ENCODE assay signal across 23 mouse cellular contexts in genomic region chr12:25613473-25613872, GRCm38 (mm10).
DNase-seq lines count a peak whose midpoint lies in the region; ATAC-seq and TF ChIP-seq lines count a peak whose summit lies in the region.
"Had no signal": no experiment of that assay in that cellular context is flagged by ENCODE, and none has a peak within 500 bp of the region (broad histone marks: within the 10 kb centered on the region; RNA-seq: fewer than 3 reads in every experiment).

No protein-coding gene starts in this region.

- no peak overlapping the region for H3K4me3 ChIP-seq in hindbrain, postnatal 0 days (ENCODE audit: low read length)
- H3K4me3 ChIP-seq in hindbrain, embryonic 10.5 days = no peak overlapping the region
- H3K4me3 ChIP-seq: embryonic facial prominence, embryonic 15.5 days; erythroblast, embryonic 14.5 days; forebrain, embryonic 10.5 days; heart, embryonic 15.5 days had no signal

- no peak overlapping the region for H3K4me2 ChIP-seq in hindbrain, postnatal 0 days (ENCODE audit: low read depth, low read length)
- H3K4me2 ChIP-seq: embryonic facial prominence, embryonic 15.5 days; heart, embryonic 11.5 days; heart, embryonic 15.5 days; hindbrain, embryonic 14.5 days had no signal

- DNase-seq in embryo, embryonic 10.5 days (ENCODE audit: low spot score) = peak; percentile 13
- DNase-seq in embryo, embryonic 10 days (ENCODE audit: low spot score) = no peak
- peak; percentile 12 for DNase-seq in hindbrain, postnatal 0 days (ENCODE audit: low spot score)
- no peak for DNase-seq in hindbrain, embryonic 10.5 days (ENCODE audit: low spot score)
- peak; percentile 51 for DNase-seq in Muller cell, postnatal 12 days (ENCODE audit: inconsistent ontology term)
- no peak for DNase-seq in kidney, adult 8-10 months
- no peak for DNase-seq in left cerebral cortex, postnatal 36 days (ENCODE audit: low spot score in 2 of 2)
- DNase-seq: adrenal gland, postnatal 14 days; cerebellum, adult 18-20 months; cerebellum, adult 9-11 months; cerebellum, postnatal 36 days; gastrocnemius, postnatal 36 days; heart, adult 18-20 months; heart, postnatal 14 days; kidney, adult 2 months had no signal

- no peaks in the 10 kb centered on the region for H3K4me1 ChIP-seq in hindbrain, postnatal 0 days (ENCODE audit: insufficient read depth, low read length)
- 0 out of 2 replicates have a peak, but pooled peaks cover 7% of the 10 kb centered on the region for H3K4me1 ChIP-seq in hindbrain, embryonic 10.5 days (replicated peaks)

- no peak overlapping the region for H3K27ac ChIP-seq in hindbrain, postnatal 0 days
- H3K27ac ChIP-seq in hindbrain, embryonic 10.5 days = no peak overlapping the region
- H3K27ac ChIP-seq: embryonic facial prominence, embryonic 15.5 days; forebrain, embryonic 10.5 days; heart, embryonic 15.5 days; hindbrain, embryonic 14.5 days had no signal

- no peaks in the 10 kb centered on the region for H3K9me3 ChIP-seq in hindbrain, postnatal 0 days (ENCODE audit: low read length)
- no peaks in the 10 kb centered on the region for H3K9me3 ChIP-seq in hindbrain, embryonic 10.5 days
- H3K9me3 ChIP-seq: embryonic facial prominence, embryonic 15.5 days; forebrain, embryonic 10.5 days; heart, embryonic 15.5 days had no signal

- no peak for ATAC-seq in hindbrain, postnatal 0 days
- ATAC-seq: forebrain, embryonic 14.5 days; intestine, embryonic 16.5 days had no signal

- H3K9ac ChIP-seq in hindbrain, postnatal 0 days (replicated peaks; ENCODE audit: low read length) = no peak overlapping the region
- H3K9ac ChIP-seq: embryonic facial prominence, embryonic 15.5 days; heart, embryonic 15.5 days; hindbrain, embryonic 14.5 days had no signal

- intact Hi-C loops in left cerebral cortex, postnatal 36 days (cut with DNase I) = no loop called here

- no peaks in the 10 kb centered on the region for H3K36me3 ChIP-seq in hindbrain, postnatal 0 days (ENCODE audit: insufficient read depth, low read length)
- no peaks in the 10 kb centered on the region for H3K36me3 ChIP-seq in hindbrain, embryonic 10.5 days
- H3K36me3 ChIP-seq: embryonic facial prominence, embryonic 15.5 days; forebrain, embryonic 10.5 days; heart, embryonic 15.5 days had no signal

- H3K27me3 ChIP-seq in hindbrain, postnatal 0 days (ENCODE audit: insufficient read depth, low read length) = no peaks in the 10 kb centered on the region
- H3K27me3 ChIP-seq in hindbrain, embryonic 10.5 days (ENCODE audit: insufficient read depth, poor library complexity, severe bottlenecking) = no peaks in the 10 kb centered on the region
- H3K27me3 ChIP-seq: embryonic facial prominence, embryonic 15.5 days; heart, embryonic 15.5 days had no signal

- no peak for TF ChIP-seq CTCF in hindbrain, postnatal 0 days (IDR thresholded peaks at IDR 0.05; ENCODE audit: low read depth)

Comparison
In these comparisons a context has a peak if more than half of its experiments do, and no peak if none do; other contexts are left out.
1. DNase-seq: peak in embryo, embryonic 10.5 days (single experiment), hindbrain, postnatal 0 days (single experiment) and Muller cell, postnatal 12 days (single experiment); none in embryo, embryonic 10 days (single experiment), hindbrain, embryonic 10.5 days (single experiment), kidney, adult 8-10 months (0 of 2) and left cerebral cortex, postnatal 36 days (0 of 2).